Mouse (Mus musculus) hindbrain, embryonic 16.5 days (tissue): ENCODE data around the gene Olfr1425. TPM values are rescaled to one million over a fixed set of nuclear protein-coding genes. Genes with fewer than 3 reads are reported as not detected.
"Not testable (repeated sequence)": the region's sequence is repeated elsewhere in the genome, so short reads cannot be mapped to it uniquely, and the experiment has no call there.

Source experiments
- ATAC-seq: fragments of 200-750 bp; cut with Nextera tagmentation; 2 replicates; pipeline ENCODE4 v1.8.0; 2017; ENCODE audit warnings: moderate TSS enrichment, moderate library complexity
- H3K27ac ChIP-seq: fragments of 300-500 bp; sonication (generic); 2 replicates; pipeline ENCODE4 v1.5.1; 2014; ENCODE audit warnings: low read depth, mild to moderate bottlenecking, control low read depth, low read length, moderate library complexity
- H3K27me3 ChIP-seq: fragments of 300-500 bp; sonication (generic); replicated peaks from 2 replicates; pipeline ENCODE4 v1.6.1; 2014; ENCODE audit warnings: low read length; ENCODE audit not compliant: control insufficient read depth, insufficient read depth
- H3K36me3 ChIP-seq: fragments of 300-500 bp; sonication (generic); 2 replicates; pipeline ENCODE4 v1.6.1; 2014; ENCODE audit warnings: mild to moderate bottlenecking, low read length, moderate library complexity, mixed read lengths; ENCODE audit not compliant: control insufficient read depth, insufficient read depth
- H3K4me1 ChIP-seq: fragments of 300-500 bp; sonication (generic); 2 replicates; pipeline ENCODE4 v1.6.1; 2014; ENCODE audit warnings: low read depth, low read length; ENCODE audit not compliant: control insufficient read depth, insufficient read depth
- H3K4me2 ChIP-seq: fragments of 300-500 bp; sonication (generic); 2 replicates; pipeline ENCODE4 v1.6.1; 2014; ENCODE audit warnings: mild to moderate bottlenecking, low read length, control low read depth, moderate library complexity
- H3K4me3 ChIP-seq: fragments of 300-500 bp; sonication (generic); 2 replicates; pipeline ENCODE4 v1.5.1; 2014; ENCODE audit warnings: mild to moderate bottlenecking, low read length, control low read depth, moderate library complexity
- H3K9ac ChIP-seq: fragments of 300-500 bp; sonication (generic); 2 replicates; pipeline ENCODE4 v1.6.1; 2014; ENCODE audit warnings: low read depth, mild to moderate bottlenecking, control low read depth, low read length, moderate library complexity
- H3K9me3 ChIP-seq: fragments of 300-500 bp; sonication (generic); 2 replicates; pipeline ENCODE4 v1.6.1; 2014; ENCODE audit warnings: mild to moderate bottlenecking, low read length, moderate library complexity; ENCODE audit not compliant: control insufficient read depth
- WGBS: fragments of 180-500 bp; shearing (Covaris S2); extraction: QIAGEN DNeasy Blood & Tissue Kit; methylation state at CpG from one replicate; pipeline ENCODE4 v1.1.7; 2014; 5-methylcytosine and 5-hydroxymethylcytosine counted together
- polyA plus RNA-seq: library from polyadenylated mRNA; unstranded; fragments of >200 nt; fragmentation: Nextera tagmentation; extraction: Ambion mirVana; gene quantifications from 2 replicates; pipeline ENCODE4 v1.2.1, GENCODE M21; 2015

Olfr1425 gene
- not detected in 2 replicates for polyA plus RNA-seq

- not testable (repeated sequence) for ATAC-seq, H3K9me3 ChIP-seq
- 88% methylated on average over 4 of the region's 4 CpGs for WGBS
These were observed at the start of gene Olfr1425 for GRCm38 (mm10) chr19:12077631-12078030. Gene Olfr1425 (minus strand): TSS chr19:12077731.

GRCm38 (mm10) chr19:12123103-12123502 lies 45.6 kb upstream of the Olfr1425 start, which contains the start of gene Olfr76:
Gene Olfr76 (minus strand): TSS chr19:12123203.
- H3K36me3 ChIP-seq = no peaks in the 10 kb centered on the region
- no peak within 1 kb of the TSS for H3K4me3 ChIP-seq
- no peak within 1 kb of the TSS for H3K4me2 ChIP-seq
- no peak for ATAC-seq
- no peak within 1 kb of the TSS for H3K27ac ChIP-seq
- H3K27me3 ChIP-seq = no peaks in the 10 kb centered on the region
- H3K4me1 ChIP-seq = no peaks in the 10 kb centered on the region
- WGBS = 68% methylated on average over 3 of the region's 3 CpGs
- H3K9me3 ChIP-seq = no peaks in the 10 kb centered on the region
- H3K9ac ChIP-seq = no peak within 1 kb of the TSS

More at GRCm38 (mm10) chr19:12077631-12078030, at the start of gene Olfr1425:
- not testable (repeated sequence) for H3K27ac ChIP-seq, H3K9ac ChIP-seq, H3K4me3 ChIP-seq, H3K36me3 ChIP-seq, H3K4me2 ChIP-seq, H3K27me3 ChIP-seq, H3K4me1 ChIP-seq

GRCm38 (mm10) chr19:12116464-12116863 lies 38.9 kb upstream of the Olfr1425 start:
- no peaks in the 10 kb centered on the region for H3K9me3 ChIP-seq
- ATAC-seq = no peak
- H3K9ac ChIP-seq = no peak overlapping the region
- no peak overlapping the region for H3K4me3 ChIP-seq
- H3K27ac ChIP-seq = no peak overlapping the region
- no peaks in the 10 kb centered on the region for H3K4me1 ChIP-seq
- 89% methylated on average over 3 of the region's 3 CpGs for WGBS
- no peak overlapping the region for H3K4me2 ChIP-seq
- H3K27me3 ChIP-seq = no peaks in the 10 kb centered on the region
- no peaks in the 10 kb centered on the region for H3K36me3 ChIP-seq

- 78% methylated on average over 1 of the region's 1 CpGs for WGBS
- no peaks in the 10 kb centered on the region for H3K9me3 ChIP-seq
- ATAC-seq = no peak
- no peak within 1 kb of the TSS for H3K27ac ChIP-seq
- H3K9ac ChIP-seq = no peak within 1 kb of the TSS
- no peaks in the 10 kb centered on the region for H3K27me3 ChIP-seq
- no peak within 1 kb of the TSS for H3K4me3 ChIP-seq
- no peaks in the 10 kb centered on the region for H3K4me1 ChIP-seq
- H3K36me3 ChIP-seq = no peaks in the 10 kb centered on the region
- H3K4me2 ChIP-seq = no peak within 1 kb of the TSS
These were observed 38.3 kb upstream of the Olfr1425 start, which contains the start of gene Olfr1428 for GRCm38 (mm10) chr19:12115797-12116196. Gene Olfr1428 (minus strand): TSS chr19:12115897.

GRCm38 (mm10) chr19:12113807-12114206 lies 36.3 kb upstream of the Olfr1425 start:
- Histone ChIP-seq H3K4me2 (no peak overlapping the region), H3K4me1 (no peaks in the 10 kb centered on the region), H3K4me3 (no peak overlapping the region), H3K36me3 (no peaks in the 10 kb centered on the region), H3K27ac (no peak overlapping the region), H3K27me3 (no peaks in the 10 kb centered on the region), H3K9me3 (no peaks in the 10 kb centered on the region), H3K9ac (no peak overlapping the region)
- WGBS = 83% methylated on average over 1 of the region's 1 CpGs
- ATAC-seq = no peak

DNA sequence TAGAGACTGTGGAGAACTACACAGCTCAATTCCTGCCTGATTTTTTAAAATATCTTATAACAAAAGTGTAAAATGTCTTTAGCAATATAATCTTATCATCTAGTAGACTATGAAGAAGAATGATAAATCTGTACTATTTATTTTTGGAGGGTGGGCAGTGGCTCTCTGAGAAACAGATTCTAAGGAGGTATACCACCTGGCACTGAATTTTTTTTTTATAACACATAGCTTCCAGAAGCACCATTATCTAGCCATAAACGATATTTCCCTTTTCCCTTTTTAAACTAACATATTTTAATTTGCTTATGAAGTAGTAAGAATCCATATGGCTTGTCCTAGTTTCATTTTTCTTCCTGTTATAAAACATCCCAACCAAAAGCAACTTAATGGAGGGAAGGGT lies 27.0 kb upstream of the Olfr1425 start:
- no peak for ATAC-seq
- Histone ChIP-seq H3K36me3 (no peaks in the 10 kb centered on the region), H3K27me3 (no peaks in the 10 kb centered on the region), H3K9ac (no peak overlapping the region), H3K4me1 (no peaks in the 10 kb centered on the region), H3K4me3 (no peak overlapping the region), H3K27ac (no peak overlapping the region), H3K9me3 (no peaks in the 10 kb centered on the region), H3K4me2 (no peak overlapping the region)
- 67% methylated on average over 1 of the region's 1 CpGs for WGBS

GRCm38 (mm10) chr19:12103234-12103633 lies 25.7 kb upstream of the Olfr1425 start, which contains the start of gene Olfr1427:
Gene Olfr1427 (minus strand): TSS chr19:12103334.
- Histone ChIP-seq H3K27ac (no peak within 1 kb of the TSS), H3K9me3 (no peaks in the 10 kb centered on the region), H3K36me3 (no peaks in the 10 kb centered on the region), H3K4me1 (no peaks in the 10 kb centered on the region), H3K4me2 (no peak within 1 kb of the TSS), H3K4me3 (no peak within 1 kb of the TSS), H3K27me3 (no peaks in the 10 kb centered on the region), H3K9ac (no peak within 1 kb of the TSS)
- ATAC-seq = no peak
- whole genome bisulfite sequencing = 100% methylated on average over 2 of the region's 2 CpGs

- 76% methylated on average over 1 of the region's 1 CpGs for WGBS
- Histone ChIP-seq H3K36me3 (no peaks in the 10 kb centered on the region), H3K4me1 (no peaks in the 10 kb centered on the region), H3K27me3 (no peaks in the 10 kb centered on the region), H3K27ac (no peak within 1 kb of the TSS), H3K9ac (no peak within 1 kb of the TSS), H3K4me3 (no peak within 1 kb of the TSS), H3K4me2 (no peak within 1 kb of the TSS), H3K9me3 (no peaks in the 10 kb centered on the region)
- ATAC-seq = no peak
These were observed 14.4 kb upstream of the Olfr1425 start, which contains the start of gene Olfr1426 for GRCm38 (mm10) chr19:12091913-12092312. Gene Olfr1426 (minus strand): TSS chr19:12092013.

GRCm38 (mm10) chr19:12069546-12069945 lies 8.0 kb downstream of the Olfr1425 start:
- not testable (repeated sequence) for H3K4me3 ChIP-seq, H3K4me1 ChIP-seq, H3K9ac ChIP-seq, H3K36me3 ChIP-seq, H3K4me2 ChIP-seq, ATAC-seq, H3K27me3 ChIP-seq, H3K9me3 ChIP-seq, H3K27ac ChIP-seq
- WGBS = 92% methylated on average over 1 of the region's 1 CpGs

GRCm38 (mm10) chr19:12067806-12068205 lies 9.7 kb downstream of the Olfr1425 start:
- WGBS = 91% methylated on average over 1 of the region's 1 CpGs
- not testable (repeated sequence) for H3K27me3 ChIP-seq, H3K9ac ChIP-seq, H3K4me3 ChIP-seq, ATAC-seq, H3K36me3 ChIP-seq, H3K4me1 ChIP-seq, H3K27ac ChIP-seq, H3K9me3 ChIP-seq, H3K4me2 ChIP-seq
